Mouse (Mus musculus) midbrain, embryonic 13.5 days (tissue): ENCODE measurements around the gene Ugt1a6a. TPM values are rescaled to one million over a fixed set of nuclear protein-coding genes. Genes with fewer than 3 reads are reported as not detected.

Source experiments
- ATAC-seq: fragments of 200-750 bp; cut with Nextera tagmentation; 2 replicates; pipeline ENCODE4 v1.8.0; 2017; ENCODE audit warnings: mild to moderate bottlenecking, moderate TSS enrichment, moderate library complexity
- H3K27ac ChIP-seq: fragments of 300-500 bp; sonication (generic); 2 replicates; pipeline ENCODE4 v1.5.1; 2015; ENCODE audit warnings: inconsistent platforms, mild to moderate bottlenecking, moderate library complexity
- H3K27me3 ChIP-seq: fragments of 300-500 bp; sonication (generic); 2 replicates; pipeline ENCODE4 v1.6.1; 2015; ENCODE audit warnings: mild to moderate bottlenecking, inconsistent platforms
- H3K36me3 ChIP-seq: fragments of 300-500 bp; sonication (generic); 2 replicates; pipeline ENCODE4 v1.6.1; 2015; ENCODE audit warnings: mild to moderate bottlenecking, inconsistent platforms
- H3K4me1 ChIP-seq: fragments of 300-500 bp; sonication (generic); replicated peaks from 2 replicates; pipeline ENCODE4 v1.6.1; 2015; ENCODE audit warnings: inconsistent platforms
- H3K4me2 ChIP-seq: fragments of 300-500 bp; sonication (generic); replicated peaks from 2 replicates; pipeline ENCODE4 v1.6.1; 2015; ENCODE audit warnings: moderate library complexity, mild to moderate bottlenecking, inconsistent platforms
- H3K4me3 ChIP-seq: fragments of 300-500 bp; sonication (generic); replicated peaks from 2 replicates; pipeline ENCODE4 v1.5.1; 2015; ENCODE audit warnings: mild to moderate bottlenecking, inconsistent platforms
- H3K9ac ChIP-seq: fragments of 300-500 bp; sonication (generic); replicated peaks from 2 replicates; pipeline ENCODE4 v1.6.1; 2015; ENCODE audit warnings: mild to moderate bottlenecking, inconsistent platforms
- H3K9me3 ChIP-seq: fragments of 300-500 bp; sonication (generic); 2 replicates; pipeline ENCODE4 v1.6.1; 2016; ENCODE audit warnings: mild to moderate bottlenecking, inconsistent platforms
- WGBS: fragments of 180-500 bp; shearing (Covaris S2); methylation state at CpG from one replicate; pipeline ENCODE4 v1.1.7; 2015; 5-methylcytosine and 5-hydroxymethylcytosine counted together
- polyA plus RNA-seq: library from polyadenylated mRNA; unstranded; fragments of >200 nt; fragmentation: Nextera tagmentation; extraction: Ambion mirVana; gene quantifications from 2 replicates; pipeline ENCODE4 v1.2.1, GENCODE M21; 2015

Gene Ugt1a6a
- polyA plus RNA-seq, 1 experiment from 2014 or later: 0.90 TPM

DNA sequence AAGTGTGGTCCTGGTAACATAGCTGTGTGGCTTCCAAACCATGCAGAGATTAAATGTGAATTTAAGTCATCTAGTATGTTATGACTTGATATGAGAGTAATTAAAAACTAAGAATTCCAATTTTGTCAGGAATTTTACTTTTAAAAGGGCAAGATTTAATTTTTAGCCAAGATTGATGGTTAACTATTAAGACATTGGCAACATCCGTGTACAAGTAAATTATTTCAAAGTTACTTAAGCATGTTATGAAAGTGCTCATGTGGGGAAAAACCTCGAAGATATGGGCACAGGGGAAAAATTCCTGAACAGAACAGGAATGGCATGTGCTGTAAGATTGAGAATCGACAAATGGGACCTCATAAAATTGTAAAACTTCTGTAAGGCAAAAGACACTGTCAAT, 62.8 kb downstream of the Ugt1a6a start:
- H3K36me3 ChIP-seq: no peaks in the 10 kb centered on the region
- WGBS: 79% methylated on average over 3 of the region's 3 CpGs
- H3K9me3 ChIP-seq: no peaks in the 10 kb centered on the region
- H3K4me3 ChIP-seq: no peak overlapping the region
- H3K27me3 ChIP-seq: no peaks in the 10 kb centered on the region
- H3K4me2 ChIP-seq: no peak overlapping the region
- H3K27ac ChIP-seq: no peak overlapping the region
- H3K9ac ChIP-seq: no peak overlapping the region
- H3K4me1 ChIP-seq: no peaks in the 10 kb centered on the region
- ATAC-seq: no peak

GRCm38 (mm10) chr1:88199996-88200395, 65.4 kb downstream of the Ugt1a6a start:
- WGBS: 78% methylated on average over 2 of the region's 2 CpGs
- Histone ChIP-seq H3K4me3 (no peak overlapping the region), H3K4me2 (no peak overlapping the region), H3K27ac (no peak overlapping the region), H3K36me3 (no peaks in the 10 kb centered on the region; the same call in 1 of the 2 replicates), H3K4me1 (0 out of 2 replicates have a peak, but pooled peaks cover under 1% of the 10 kb centered on the region), H3K27me3 (no peaks in the 10 kb centered on the region), H3K9me3 (no peaks in the 10 kb centered on the region), H3K9ac (no peak overlapping the region)
- no peak for ATAC-seq

- no peak within 1 kb of the TSS for H3K4me2 ChIP-seq
- no peaks in the 10 kb centered on the region for H3K27me3 ChIP-seq
- H3K9ac ChIP-seq: no peak within 1 kb of the TSS
- H3K27ac ChIP-seq: no peak within 1 kb of the TSS
- H3K36me3 ChIP-seq: no peaks in the 10 kb centered on the region; the same call in 1 of the 2 replicates
- no peak within 1 kb of the TSS for H3K4me3 ChIP-seq
- no peak for ATAC-seq
- 0 out of 2 replicates have a peak, but pooled peaks cover 4% of the 10 kb centered on the region for H3K4me1 ChIP-seq
- no peaks in the 10 kb centered on the region for H3K9me3 ChIP-seq
- WGBS: 80% methylated on average over 7 of the region's 7 CpGs
Observed at GRCm38 (mm10) chr1:88200456-88200855, 65.8 kb downstream of the Ugt1a6a start, which contains the start of gene Ugt1a2. TSS of gene Ugt1a2 (plus strand) at chr1:88200601.

DNA sequence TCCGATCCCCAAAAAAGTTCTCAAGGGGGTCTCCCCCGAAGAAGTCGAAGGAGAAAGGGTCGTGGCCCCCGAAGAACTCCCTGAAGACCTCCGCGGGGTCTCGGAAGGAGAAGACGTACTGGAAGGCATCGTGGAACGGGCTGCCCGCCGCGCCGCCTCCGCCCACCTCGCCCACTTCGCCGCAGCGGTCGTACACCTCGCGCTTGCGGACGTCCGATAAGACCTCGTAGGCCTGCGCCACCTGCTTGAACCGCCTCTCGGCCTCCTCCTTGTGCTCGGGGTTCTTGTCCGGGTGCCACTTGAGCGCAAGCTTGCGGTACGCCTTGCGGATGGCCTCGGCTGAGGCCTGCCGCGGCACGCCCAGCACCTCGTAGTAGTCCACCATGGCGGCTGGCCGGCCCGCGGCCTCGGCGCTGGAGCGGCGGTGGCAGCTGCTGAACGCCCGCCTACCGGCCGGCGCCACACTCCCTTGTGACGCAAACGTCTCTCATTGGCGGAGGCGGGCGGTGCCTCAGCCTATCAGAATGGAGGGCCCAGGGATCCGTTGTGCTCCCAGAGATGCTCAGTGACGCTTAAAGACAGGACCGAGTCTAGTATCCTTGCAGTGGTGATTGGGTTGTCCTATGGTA, 70.8 kb downstream of the Ugt1a6a start, which contains the start of gene Dnajb3:
TSS of gene Dnajb3 (minus strand) at position 489 of the 629 bp plus-strand sequence.
- H3K4me3 ChIP-seq: peak within 1 kb of the TSS; percentile 47
- WGBS: 8% methylated on average over 62 of the region's 62 CpGs
- ATAC-seq: peak; percentile 100
- H3K27ac ChIP-seq: no peak within 1 kb of the TSS
- H3K9ac ChIP-seq: peak within 1 kb of the TSS; percentile 73
- peak within 1 kb of the TSS; percentile 68 for H3K4me2 ChIP-seq
- H3K27me3 ChIP-seq: no peaks in the 10 kb centered on the region
- H3K9me3 ChIP-seq: no peaks in the 10 kb centered on the region
- H3K36me3 ChIP-seq: no peaks in the 10 kb centered on the region; the same call in 1 of the 2 replicates
- H3K4me1 ChIP-seq: peaks cover 7% of the 10 kb centered on the region; the same call in 1 of the 2 replicates

DNA sequence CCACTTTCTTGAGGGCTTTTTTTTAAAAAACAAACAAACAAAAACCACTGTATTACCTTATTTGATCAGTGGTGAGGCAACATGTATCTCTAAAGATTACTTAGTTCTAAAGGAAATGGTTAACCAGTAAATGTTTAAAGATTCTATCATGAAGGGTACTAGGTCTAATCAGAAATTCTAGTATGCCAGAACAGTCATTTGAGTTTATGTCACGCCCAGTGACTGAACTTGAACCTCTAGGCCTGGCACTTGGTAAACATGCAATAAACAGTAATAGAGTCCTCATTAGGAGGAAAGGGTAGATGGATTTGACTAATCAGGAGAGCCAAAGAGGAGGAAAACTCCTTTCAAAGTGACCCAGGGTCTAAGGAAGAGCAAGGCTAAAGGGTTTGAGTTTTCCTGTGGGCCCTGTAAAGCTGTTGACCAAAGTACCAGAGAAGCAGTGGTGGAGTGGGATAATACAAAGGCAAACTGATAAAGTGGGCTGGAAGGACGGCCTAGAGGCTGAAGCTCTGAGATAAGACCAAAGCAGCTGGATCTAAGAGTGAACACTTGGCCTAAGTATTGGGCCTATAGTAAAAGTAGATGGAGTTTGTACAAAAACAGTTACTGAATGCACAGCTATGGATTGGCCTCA, 72.4 kb downstream of the Ugt1a6a start:
- H3K9me3 ChIP-seq: peaks cover 8% of the 10 kb centered on the region
- no peak overlapping the region for H3K4me3 ChIP-seq
- peaks cover 7% of the 10 kb centered on the region; the same call in 1 of the 2 replicates for H3K4me1 ChIP-seq
- H3K4me2 ChIP-seq: no peak overlapping the region
- H3K27ac ChIP-seq: no peak overlapping the region
- WGBS: 85% methylated on average over 2 of the region's 2 CpGs
- no peak for ATAC-seq
- H3K9ac ChIP-seq: no peak overlapping the region
- no peaks in the 10 kb centered on the region; the same call in 1 of the 2 replicates for H3K36me3 ChIP-seq
- H3K27me3 ChIP-seq: no peaks in the 10 kb centered on the region

GRCm38 (mm10) chr1:88211812-88212211, 77.2 kb downstream of the Ugt1a6a start, which contains the start of gene Ugt1a1:
TSS of gene Ugt1a1 (plus strand) at chr1:88211959.
- H3K9me3 ChIP-seq: peaks cover 52% of the 10 kb centered on the region
- 70% methylated on average over 8 of the region's 8 CpGs for WGBS

DNA sequence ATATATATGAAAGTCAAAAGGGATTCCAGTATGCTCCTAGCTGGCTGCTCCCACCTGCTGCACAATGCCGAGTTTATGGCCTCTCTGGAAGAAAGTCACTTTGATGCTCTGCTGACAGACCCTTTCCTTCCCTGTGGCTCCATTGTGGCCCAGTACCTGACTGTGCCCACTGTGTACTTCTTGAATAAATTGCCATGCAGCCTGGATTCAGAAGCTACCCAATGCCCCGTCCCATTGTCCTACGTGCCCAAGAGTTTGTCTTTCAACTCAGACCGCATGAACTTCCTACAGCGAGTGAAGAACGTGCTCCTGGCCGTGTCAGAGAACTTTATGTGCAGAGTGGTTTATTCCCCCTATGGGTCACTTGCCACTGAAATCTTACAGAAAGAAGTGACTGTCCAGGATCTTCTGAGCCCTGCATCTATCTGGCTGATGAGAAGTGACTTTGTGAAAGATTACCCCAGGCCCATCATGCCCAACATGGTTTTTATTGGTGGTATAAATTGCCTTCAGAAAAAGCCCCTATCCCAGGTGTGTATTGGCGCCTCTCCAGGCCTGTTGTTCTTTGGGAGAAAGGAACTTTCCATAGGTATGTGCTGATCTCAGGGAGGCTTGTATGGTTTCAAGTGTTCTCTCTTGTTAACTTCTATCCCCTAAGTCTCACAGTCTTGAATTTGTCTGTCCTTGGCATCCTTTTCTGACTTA, 77.9 kb downstream of the Ugt1a6a start:
- no peaks in the 10 kb centered on the region for H3K36me3 ChIP-seq
- H3K27me3 ChIP-seq: no peaks in the 10 kb centered on the region
- H3K27ac ChIP-seq: no peak overlapping the region
- H3K9me3 ChIP-seq: peaks cover 59% of the 10 kb centered on the region
- no peak overlapping the region for H3K4me3 ChIP-seq
- no peak overlapping the region for H3K4me2 ChIP-seq
- no peak for ATAC-seq
- no peak overlapping the region for H3K9ac ChIP-seq
- WGBS: 62% methylated on average over 8 of the region's 8 CpGs
- no peaks in the 10 kb centered on the region for H3K4me1 ChIP-seq

More at GRCm38 (mm10) chr1:88211812-88212211, 77.2 kb downstream of the Ugt1a6a start, which contains the start of gene Ugt1a1:
- Histone ChIP-seq H3K36me3 (no peaks in the 10 kb centered on the region), H3K9ac (no peak within 1 kb of the TSS), H3K27me3 (no peaks in the 10 kb centered on the region), H3K4me3 (no peak within 1 kb of the TSS), H3K27ac (no peak within 1 kb of the TSS), H3K4me1 (no peaks in the 10 kb centered on the region), H3K4me2 (no peak within 1 kb of the TSS)
- 0 out of 2 replicates have a peak, but pooled peaks have one; percentile 6 for ATAC-seq

DNA sequence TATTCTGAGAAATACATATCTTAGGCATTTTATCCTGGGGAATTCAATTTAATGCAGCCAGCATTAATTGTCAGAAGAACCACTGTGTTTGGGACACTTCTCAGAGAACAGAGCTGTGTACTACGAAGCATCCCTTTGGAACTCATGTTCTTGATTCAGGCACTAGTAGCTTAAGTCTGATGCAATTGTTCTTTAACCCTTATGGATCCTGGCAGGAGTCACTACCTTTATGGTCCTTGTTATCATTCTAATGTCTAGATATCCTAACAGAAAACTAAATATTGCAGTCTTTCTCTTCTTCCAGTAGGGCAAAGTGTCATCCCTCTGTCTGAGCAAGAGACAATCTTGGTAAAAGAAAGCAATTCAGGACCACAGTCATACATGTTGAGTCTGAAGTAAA, 78.5 kb downstream of the Ugt1a6a start:
- WGBS: 74% methylated on average over 1 of the region's 1 CpGs
- peaks cover 61% of the 10 kb centered on the region for H3K9me3 ChIP-seq
- H3K36me3 ChIP-seq: no peaks in the 10 kb centered on the region
- no peak overlapping the region for H3K9ac ChIP-seq
- no peaks in the 10 kb centered on the region for H3K27me3 ChIP-seq
- H3K4me1 ChIP-seq: no peaks in the 10 kb centered on the region
- H3K4me3 ChIP-seq: no peak overlapping the region
- H3K4me2 ChIP-seq: no peak overlapping the region
- H3K27ac ChIP-seq: no peak overlapping the region
- no peak for ATAC-seq

- H3K27ac ChIP-seq: no peak overlapping the region
- no peaks in the 10 kb centered on the region for H3K36me3 ChIP-seq
- no peak; the same call in 1 of the 2 replicates for ATAC-seq
- no peaks in the 10 kb centered on the region for H3K27me3 ChIP-seq
- WGBS: 84% methylated on average over 2 of the region's 2 CpGs
- H3K4me3 ChIP-seq: no peak overlapping the region
- no peak overlapping the region for H3K4me2 ChIP-seq
- H3K9me3 ChIP-seq: peaks cover 61% of the 10 kb centered on the region
- no peak overlapping the region for H3K9ac ChIP-seq
- no peaks in the 10 kb centered on the region for H3K4me1 ChIP-seq
Observed at GRCm38 (mm10) chr1:88213766-88214461, 79.3 kb downstream of the Ugt1a6a start.

GRCm38 (mm10) chr1:88214462-88214952, 79.9 kb downstream of the Ugt1a6a start:
- WGBS: 81% methylated on average over 2 of the region's 2 CpGs

More at GRCm38 (mm10) chr1:88214462-88214952, 79.9 kb downstream of the Ugt1a6a start:
- peaks cover 61% of the 10 kb centered on the region for H3K9me3 ChIP-seq
- H3K4me3 ChIP-seq: no peak overlapping the region
- H3K27ac ChIP-seq: no peak overlapping the region
- no peak overlapping the region for H3K9ac ChIP-seq
- H3K36me3 ChIP-seq: no peaks in the 10 kb centered on the region
- no peaks in the 10 kb centered on the region for H3K4me1 ChIP-seq
- ATAC-seq: 0 out of 2 replicates have a peak, but pooled peaks have one; percentile 10
- no peaks in the 10 kb centered on the region for H3K27me3 ChIP-seq
- no peak overlapping the region for H3K4me2 ChIP-seq
